Mouse (Mus musculus) ES-Bruce4 (cell line): ENCODE measurements around the gene Sephs2.

Experiments used
- CTCF ChIP-seq: IDR thresholded peaks from one replicate; pipeline ENCODE4 v1.8.1; 2011; ENCODE audit warnings: low read depth, low read length
- EP300 ChIP-seq: IDR thresholded peaks from 2 replicates; pipeline ENCODE4 v1.6.1; 2011; ENCODE audit warnings: low read depth, low read length; ENCODE audit not compliant: insufficient read depth
- POLR2A ChIP-seq: IDR thresholded peaks from one replicate; pipeline ENCODE4 v1.8.1; 2011; ENCODE audit warnings: low read length; ENCODE audit not compliant: insufficient read depth

GRCm38 (mm10) chr7:127289306-127289705 lies 15.5 kb upstream of the Sephs2 start:
- TF ChIP-seq CTCF (no peak), POLR2A (no peak), EP300 (no peak)
